Mouse (Mus musculus) layer of hippocampus, adult 8-10 months (tissue): Measurements from ENCODE around the gene Rcl1. TPM values are rescaled to one million over a fixed set of nuclear protein-coding genes. Genes with fewer than 3 reads are reported as not detected.

Experiments used
- DNase-seq, 2 experiments: peaks; one replicate each; pipeline ENCODE4 v3.0.0; 2022; ENCODE audit warnings: low spot score in 2 of 2
- total RNA-seq, 4 experiments: library from RNA; stranded (reverse); gene quantifications; 2 replicates each; pipeline ENCODE4 v1.2.4; 2022

Gene Rcl1
- total RNA-seq, 4 experiments from 2014 or later: 20.0 to 22.3 (median 20.7) TPM

DNA sequence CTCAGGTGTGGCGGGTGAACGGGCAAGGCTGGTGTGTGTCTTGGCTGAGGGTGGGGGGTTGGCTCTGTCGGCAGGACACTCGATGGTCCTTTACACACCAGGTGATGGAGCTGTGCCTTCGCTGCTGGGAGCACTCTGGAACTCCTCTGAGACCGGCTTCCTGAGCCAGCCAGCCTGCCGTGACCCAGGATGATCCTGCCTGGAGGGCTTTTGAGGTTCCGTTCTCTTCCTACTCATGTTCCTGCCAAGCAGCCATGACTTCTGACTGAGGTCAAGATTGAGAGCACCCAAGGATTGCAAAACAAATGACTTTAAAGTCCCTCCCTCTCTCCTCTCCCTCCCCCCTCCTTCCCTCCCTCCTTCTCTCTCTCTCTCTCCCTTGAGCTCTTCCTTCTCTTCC, 11.5 kb downstream of the Rcl1 start:
- DNase-seq: no peak

DNA sequence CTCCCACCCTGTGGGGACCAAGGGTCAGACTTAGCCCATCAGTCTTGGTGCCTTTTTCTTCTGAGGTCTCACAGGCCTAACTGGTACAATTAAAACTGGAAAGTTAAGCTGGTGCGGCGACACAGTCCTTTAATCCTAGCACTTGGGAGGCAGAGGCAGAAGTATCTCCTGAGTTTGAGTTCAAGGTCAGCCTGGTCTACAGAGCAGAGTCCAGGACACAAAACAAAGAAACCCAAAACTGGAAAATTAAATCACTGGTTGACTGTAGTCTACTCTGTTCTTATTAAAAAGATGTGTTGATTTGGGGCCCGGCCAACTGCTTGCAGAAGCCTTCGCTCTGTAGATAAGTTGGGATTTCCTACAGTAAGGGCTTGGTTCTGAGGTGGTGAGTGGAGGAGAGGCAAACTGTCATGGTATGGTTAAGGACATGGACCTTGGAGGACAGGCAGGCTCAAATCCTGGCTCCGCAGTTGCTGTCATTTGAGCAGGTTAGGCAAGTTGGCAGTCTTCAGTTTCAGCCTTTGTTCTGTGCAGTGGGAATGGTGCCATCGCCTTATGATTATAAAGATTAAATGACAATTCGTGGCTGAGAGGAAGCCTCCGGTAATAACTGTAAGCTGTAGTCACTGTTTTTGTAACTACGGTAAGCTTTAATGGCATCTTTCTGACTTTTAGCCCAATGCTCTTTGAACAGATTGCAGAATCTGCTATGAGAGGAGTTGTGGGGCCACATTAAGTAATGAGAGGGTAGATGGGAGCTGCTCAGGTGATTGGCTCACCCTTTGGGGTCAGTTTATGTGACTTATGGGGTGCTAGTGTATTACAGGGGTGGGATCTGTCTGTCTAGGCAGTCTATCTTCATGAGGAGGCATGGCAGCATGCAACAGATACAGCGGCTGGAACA, 12.8 kb downstream of the Rcl1 start:
- DNase-seq: no peak

DNA sequence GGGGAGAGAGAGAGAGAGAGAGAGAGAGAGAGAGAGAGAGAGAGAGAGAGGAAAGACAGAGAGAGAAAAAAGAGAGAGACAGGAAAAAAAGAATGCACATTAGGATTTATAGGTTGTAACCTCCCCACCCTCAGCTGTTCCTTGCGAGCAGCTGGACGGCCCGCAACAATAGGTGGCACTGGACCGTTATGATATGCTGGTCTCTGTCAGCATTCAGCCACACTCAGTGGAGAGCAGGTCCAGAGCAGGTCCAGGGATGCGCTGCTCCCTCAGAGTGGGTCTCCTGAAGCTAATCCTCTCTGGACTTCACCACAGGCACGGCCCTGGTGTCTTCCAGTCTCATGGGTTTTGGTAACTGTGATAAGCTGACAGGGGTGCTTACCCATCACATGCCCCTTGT, 15.6 kb downstream of the Rcl1 start:
- no peak for DNase-seq

DNA sequence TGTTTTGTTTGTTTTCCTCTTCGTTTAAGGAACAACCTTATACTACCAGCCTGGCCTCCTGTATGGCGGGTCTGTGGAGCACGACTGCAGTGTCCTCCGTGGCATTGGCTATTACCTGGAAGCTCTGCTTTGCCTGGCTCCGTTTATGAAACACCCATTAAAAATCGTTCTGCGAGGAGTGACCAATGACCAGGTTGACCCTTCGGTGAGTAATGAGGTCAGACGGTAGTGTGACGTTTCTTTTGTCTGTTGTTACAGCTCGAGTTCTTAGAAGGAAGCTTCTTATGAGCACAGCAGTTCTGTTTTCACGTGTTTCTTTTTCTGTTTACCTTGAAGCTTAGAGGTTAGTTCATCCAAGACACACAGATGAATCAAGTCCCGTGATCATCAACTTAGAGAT, 17.0 kb downstream of the Rcl1 start:
- no peak for DNase-seq

DNA sequence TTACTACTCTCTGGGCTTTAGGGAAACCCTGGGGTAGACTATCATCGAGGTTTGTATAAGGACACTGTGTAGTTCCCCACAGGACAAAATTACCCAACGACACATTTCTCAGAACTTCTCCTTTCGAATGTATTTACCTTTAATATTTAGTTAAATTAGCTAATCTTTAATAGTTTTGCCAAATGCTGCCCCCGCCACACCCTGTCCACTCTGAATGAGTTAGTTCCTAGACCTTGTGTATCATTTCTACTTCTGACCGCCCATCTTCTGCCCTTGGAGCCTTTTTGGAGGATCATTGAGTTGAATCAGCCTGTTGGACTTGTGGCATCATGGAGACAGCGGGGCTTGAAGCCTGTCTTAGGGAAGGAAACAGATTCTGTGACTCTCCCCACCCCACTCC, 19.1 kb downstream of the Rcl1 start:
- DNase-seq: no peak

DNA sequence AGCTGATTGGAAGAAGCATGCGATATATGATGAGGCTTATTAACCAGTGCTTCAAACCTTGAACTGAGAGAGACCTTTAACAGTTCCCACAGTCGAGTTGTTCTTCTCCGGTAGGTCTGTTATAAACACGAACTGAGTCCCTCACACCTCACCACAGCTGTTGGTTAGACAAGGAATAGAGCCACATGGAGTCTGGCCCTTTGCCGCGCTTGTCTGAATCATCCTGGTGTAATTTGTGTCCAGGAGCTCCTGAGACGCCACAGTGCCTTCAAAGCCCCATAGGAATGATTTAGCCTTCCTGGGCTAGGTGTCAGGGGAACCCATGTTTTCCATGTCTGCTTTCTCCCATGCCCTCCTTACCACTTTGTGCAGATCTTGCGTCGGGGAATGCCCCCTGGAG, 20.2 kb downstream of the Rcl1 start:
- no peak for DNase-seq

DNA sequence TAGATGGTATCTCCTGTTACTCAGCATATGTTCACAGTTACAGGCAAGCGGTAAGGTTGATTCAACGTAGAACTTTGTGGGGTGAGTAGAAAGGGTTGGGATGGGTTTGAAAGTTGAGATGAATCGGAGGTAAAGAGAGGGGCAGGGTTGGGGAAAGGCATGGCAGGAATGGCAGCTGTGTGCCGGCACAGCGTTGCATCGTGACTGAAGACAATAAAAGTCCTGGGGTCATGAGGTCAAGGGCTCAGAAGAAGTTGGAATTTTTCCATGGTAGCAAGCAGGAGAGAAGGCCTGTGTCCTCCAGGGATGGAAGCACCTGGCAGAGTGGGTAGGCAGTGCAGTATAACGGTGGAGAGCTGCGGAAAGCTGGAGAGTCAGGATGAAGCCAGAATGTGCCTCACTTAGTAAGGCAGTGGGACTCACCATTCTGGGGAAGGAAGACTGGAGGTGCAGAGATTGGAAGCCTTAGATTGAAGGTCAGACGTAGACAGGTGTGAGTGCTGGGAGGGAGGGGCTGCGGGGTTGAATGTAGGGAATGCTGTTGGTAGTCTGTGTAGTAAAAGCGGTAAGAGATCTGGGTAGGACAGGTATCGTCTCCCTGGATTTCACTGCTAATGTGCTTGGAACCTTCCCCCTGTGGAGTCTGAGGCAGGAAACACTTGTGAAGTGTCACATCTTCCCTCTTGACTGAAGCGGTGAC, 23.9 kb downstream of the Rcl1 start:
- DNase-seq: no peak

DNA sequence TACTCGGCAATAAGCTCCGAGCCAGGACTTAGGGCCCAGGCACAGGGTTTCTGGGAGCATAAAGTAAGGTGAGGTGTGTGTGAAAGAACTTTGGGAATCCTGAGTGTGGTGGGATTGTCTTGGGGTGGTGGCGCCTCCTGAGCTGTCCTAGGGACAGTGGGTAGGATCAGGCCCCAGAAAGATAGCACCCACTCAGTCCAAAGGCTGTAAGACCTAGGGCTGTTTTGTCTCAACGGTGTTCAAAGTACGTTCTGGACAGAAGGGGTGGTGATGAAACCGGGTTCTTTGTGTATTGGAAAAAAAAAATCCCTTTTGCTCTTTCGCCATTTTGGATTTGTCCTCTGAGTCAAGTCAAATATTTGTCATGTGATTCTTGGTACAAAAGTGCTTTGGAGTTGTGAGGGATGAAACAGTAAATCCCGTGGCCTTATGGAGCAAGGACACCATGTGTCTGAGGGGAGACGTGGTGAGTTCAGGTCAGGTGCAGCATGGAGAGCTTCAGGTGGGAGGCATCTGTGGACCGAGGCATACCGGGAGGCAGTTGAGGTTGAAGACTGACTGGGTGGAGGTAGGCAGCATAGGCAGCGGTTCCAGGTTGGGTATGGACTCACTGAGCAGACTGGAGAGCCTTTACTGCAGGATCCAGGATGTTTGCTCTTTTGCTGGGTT, 25.3 kb downstream of the Rcl1 start:
- DNase-seq: no peak

DNA sequence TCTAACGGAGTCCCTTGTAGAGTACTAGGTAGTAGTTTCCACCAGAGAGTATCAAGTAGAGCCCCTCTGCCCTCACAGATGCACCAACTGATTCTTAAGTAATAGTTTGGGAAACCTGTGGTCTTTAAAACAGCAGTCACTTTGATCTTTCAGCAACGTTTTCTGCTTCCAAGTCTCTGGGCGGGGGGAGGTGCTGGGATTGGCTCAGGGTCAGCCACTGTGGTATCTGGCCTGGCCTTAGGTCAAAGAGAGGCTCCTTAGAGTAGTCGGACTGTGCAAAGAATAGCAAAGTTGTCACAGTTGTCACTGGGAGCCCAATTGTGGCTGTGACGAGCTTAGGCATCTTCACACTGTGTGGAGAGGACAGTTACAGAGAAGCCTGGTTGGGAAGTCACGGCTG, 26.2 kb downstream of the Rcl1 start:
- no peak for DNase-seq

DNA sequence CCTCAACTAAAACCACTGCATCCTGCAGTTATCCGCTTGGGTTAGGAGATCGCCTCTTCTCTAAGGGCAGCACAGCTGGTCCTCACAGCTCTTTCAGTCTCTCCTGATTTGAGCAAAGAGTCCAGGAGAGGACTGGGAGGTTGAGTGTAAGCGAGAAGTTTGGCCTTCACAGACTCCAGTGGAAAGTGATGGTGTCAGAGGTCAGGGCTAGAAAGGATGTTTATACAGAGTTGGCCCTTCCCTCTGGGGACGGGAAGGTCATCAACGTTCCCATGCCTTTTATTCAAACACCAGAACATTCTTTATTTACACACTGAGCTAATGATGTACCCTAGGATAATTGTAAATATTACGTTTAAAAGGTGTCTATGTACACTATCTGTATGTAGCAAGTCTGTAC, 27.0 kb downstream of the Rcl1 start:
- DNase-seq: no peak

DNA sequence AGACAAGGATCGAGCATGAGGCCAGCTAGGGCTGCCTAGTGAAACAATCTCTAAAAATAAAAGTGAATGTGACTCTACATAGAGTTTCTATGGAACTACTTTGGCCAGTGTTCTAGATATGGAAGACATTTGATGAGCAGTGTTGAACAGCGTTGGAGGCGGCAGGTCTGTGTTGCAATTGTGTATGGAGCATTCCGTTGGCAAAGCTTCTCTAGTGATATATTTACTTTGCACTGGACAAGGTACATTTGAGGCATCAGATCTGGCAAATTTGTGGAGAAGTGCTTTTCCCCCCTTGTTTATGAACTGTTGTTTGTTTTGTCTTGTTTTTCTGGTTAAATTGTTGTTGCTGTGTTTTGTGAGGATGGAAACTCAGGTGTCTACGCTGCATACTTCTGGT, 28.4 kb downstream of the Rcl1 start:
- no peak for DNase-seq

DNA sequence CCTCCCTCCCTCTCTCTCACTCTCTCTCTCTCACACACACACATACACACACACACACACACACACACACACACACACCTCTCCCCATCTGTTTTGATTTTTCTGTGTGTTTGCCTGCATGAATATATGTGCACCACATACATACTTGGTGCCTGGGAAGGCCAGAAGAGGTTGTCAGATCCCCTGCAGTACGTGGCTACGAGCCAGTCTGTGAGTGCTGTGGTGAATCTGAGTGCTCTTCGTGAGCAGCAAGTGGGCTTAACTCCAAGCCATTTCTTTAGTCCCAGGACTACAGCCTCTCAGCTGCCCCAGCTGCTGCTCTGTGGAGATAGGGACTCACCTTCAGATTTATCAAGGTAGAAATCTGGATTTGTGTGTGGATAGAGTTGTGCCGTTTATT, 30.0 kb downstream of the Rcl1 start:
- no peak for DNase-seq

DNA sequence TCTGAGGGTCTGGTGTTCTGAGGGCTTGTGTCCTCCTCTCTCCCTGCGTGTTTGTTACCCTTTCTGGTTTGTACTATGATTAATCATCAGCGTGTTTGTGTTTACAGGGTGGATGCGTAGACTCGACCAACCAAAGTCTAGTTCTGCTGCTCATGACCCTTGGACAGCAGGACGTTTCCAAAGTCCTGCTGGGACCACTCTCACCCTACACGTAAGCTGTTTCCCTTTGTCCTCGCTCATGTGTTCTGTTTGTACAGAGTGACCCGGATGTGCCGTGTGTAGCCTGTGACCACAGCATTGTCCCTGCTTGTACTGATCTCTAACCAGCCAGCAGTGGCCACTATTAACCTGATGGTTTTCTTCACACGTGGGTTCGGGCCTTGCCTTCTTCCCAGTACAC, 33.1 kb downstream of the Rcl1 start:
- DNase-seq: no peak

DNA sequence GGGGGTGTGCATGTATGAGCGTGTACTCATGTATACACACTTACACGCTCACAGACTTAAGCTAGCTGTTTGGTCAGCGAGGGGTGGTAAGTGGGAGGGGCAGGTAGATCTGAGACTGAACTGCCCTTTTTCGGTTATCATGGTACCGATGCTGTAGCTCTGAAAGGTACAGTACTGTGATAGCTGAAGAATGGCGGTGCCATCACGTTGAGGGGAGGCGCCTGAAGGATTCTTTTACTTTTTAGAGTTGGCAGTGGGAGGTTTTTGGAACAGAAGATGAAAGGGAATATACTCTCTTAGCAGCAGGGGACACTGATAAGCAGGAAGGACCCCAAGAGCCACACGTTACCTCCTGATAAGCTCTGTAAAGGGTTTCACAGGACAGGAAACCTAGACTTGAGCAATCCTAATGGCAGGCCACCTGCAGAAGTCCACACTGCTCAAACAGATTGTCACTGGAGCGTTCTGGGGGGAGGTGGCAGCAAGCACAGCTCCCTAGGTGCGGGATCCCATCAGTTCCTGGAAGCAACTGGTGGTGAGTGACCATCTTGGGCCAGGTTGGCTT, 34.1 kb downstream of the Rcl1 start:
- DNase-seq: no peak

DNA sequence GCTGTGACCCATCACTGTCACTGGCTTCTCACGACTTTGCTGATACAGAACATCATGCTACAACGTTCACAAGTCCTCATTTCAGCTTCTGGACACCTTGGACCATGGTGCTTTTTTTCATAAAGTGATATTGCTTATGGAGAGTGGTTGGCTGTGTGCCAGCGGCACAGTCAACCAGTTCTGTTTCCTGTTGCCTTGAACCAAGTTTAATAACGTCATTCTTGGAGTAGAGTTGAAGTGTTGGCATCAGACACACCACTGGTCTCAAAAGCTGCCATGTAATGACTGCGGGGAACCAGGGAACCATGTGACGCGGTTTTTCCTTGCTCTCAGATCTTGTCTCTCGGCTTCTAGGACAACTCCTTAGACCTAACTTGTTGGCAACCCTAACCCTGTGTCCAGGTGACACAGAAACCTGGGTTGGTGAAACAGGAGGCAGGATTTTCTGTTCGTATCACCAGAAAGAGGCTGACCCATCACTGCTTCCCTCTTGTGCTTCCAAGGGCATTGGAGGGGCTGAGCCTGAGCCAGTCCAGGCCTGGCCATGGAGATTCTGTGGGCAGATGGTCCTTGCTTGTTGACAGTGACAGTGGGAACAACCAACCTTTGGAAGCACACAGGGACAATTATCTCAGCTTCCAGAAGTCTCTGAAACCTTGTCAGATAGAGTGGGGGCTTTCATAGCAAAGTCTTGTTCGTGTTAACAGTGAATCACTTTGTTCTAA, 37.5 kb downstream of the Rcl1 start:
- no peak for DNase-seq

DNA sequence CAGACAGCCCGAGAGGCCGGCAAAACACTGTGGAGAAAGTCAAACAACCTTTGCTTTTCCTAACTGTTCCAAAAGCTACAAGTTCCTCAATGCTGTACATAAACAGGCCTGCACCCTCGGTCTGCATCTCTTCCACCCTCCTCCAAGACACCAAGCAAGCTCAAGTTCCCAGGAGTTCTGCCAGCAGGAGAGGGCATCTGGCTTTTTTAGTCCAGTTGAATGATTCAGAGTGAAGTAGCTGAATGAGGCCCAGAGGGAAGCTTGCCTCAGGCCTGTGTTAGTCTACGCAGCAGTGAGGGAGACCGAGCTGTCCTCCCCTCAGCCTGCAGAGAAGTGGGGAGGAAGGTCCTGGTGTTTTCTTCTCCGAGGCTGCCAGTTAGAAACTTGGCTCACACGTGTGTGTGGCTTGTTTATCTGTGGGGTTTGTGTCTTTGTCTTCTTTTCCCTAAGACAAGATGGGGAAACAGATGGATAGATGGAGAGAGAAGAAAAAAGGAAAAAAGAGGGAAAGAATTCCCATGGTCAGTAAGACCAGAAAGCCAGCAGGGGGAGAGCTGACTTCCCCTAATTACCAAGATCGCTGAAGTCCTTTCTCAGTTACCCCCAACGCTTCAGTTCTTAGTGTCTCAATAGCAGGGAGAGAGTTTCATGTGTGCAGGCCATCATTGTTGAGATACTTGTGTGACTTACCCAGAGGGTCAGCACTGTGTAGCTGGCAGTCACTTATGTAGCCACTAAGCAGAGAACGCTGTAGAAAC, 38.7 kb downstream of the Rcl1 start:
- DNase-seq: no peak

DNA sequence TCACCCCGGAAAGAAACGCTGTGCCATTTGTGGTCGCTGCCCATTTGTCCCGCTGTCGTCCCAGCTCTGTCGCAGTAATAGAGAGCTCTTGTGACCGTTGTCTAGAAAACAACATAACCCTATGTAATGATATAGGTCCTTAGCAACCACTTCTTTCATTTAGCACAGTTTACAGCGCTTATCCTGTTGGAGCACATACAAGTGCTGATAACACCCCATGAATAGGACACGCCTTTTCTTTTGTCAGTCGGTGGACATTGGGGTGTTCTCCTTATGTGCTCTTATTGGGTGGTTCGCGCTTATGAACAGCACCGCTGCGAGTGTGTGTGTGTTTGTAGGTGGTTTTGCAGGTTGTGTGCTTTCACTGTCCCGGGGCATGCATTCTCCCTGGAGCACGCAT, 39.8 kb downstream of the Rcl1 start:
- no peak for DNase-seq

DNA sequence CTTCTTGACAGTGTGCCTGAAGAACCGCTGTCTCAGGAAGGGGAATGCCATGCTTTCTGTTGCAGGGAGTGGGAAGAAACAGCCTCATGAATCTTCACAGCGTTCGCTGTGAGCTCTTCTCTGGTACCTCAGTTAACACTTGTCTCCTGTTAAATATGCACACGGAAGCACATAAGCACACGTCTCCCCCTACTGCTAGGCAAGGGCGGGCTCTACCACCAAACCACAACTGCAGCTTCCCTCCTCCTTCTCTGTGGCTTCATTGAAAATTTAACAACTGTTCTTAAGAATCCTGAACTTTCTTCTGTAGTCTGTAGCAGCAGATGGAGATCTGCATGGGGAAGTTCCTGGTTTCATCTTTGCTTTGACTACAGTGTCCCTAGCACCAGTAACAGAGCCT, 41.1 kb downstream of the Rcl1 start:
- no peak for DNase-seq

DNA sequence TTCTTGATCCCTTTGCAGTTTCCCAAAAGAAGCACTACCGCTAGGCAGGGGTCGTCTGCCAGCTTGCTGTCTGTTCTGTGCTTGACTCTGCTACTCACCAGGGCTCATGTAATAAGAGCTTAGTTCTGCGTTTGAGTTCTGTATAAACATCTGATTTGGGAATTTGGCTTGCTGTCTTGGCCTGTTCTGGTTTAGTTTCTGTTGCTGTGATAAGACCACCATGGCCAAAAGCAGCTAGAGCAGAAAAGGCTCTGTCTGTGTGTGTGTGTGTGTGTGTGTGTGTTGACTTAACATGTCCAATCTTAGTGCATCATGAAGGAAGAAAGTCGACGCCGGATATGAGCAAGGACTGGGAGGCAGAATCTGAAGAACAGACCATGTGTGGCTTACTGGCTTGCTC, 44.2 kb downstream of the Rcl1 start:
- no peak for DNase-seq

DNA sequence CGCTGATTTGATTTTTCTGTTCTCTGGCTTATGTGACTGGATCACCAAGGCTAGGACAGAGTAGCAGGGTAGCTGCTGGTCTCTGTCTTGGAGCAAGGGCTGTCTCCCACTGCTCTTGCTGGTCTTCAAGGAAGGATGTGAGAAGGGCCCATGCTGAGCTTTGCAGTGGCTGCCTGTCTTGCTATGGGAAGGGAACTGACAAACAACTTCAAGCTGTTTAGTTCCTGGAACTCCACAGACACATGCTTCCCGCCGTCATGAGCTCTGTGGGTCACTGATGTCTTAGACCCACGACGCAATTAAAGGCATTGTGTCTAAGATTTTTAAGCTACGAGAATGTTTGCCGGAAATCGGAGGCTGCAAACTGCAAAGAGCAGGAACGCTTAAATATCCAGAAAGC, 45.6 kb downstream of the Rcl1 start:
- no peak for DNase-seq

DNA sequence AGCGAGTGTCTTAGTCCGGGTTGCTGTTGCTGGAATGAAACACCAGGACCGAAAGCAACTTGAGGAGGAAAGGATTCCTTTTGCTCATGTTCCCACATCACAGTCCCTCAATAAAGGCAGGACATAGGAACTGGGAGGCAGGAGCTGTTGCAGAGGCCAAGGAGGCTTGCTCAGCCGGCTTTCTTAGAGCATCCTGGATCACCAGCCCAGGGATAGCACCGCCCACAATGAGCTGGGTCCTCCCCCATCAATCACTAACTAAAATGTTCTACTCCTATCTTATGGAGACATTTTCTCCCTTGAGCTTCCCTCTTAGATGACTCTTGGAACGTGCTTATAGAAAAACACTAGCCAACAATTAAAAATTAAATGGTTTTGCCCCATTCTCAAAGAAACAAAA, 48.4 kb downstream of the Rcl1 start:
- no peak for DNase-seq
